Mouse (Mus musculus) layer of hippocampus, adult 6 months (tissue): ENCODE measurements around the gene Axin1. TPM values are rescaled to one million over a fixed set of nuclear protein-coding genes. Genes with fewer than 3 reads are reported as not detected.

Source experiments
- long read RNA-seq, 2 experiments: library from polyadenylated mRNA; unstranded; transcript quantifications; one replicate each; pipeline ENCODE4 v2.0.0; 2019 to 2020
- polyA plus RNA-seq: library from polyadenylated mRNA; unstranded; fragments of <200 nt; fragmentation: Nextera tagmentation; gene quantifications from 2 replicates; pipeline ENCODE4 v1.2.3, GENCODE M21; 2021

Axin1 gene
- 3.1 and 4.0 TPM in 2 replicates for polyA plus RNA-seq
- long read RNA-seq, experiment 1, partial matches to known transcripts, result 5 of 7 reads
- long read RNA-seq, experiment 1, other reads (novel, unspliced or antisense), result 2 of 7 reads
- long read RNA-seq, experiment 2, partial matches to known transcripts, result 5 of 16 reads
- long read RNA-seq, experiment 2, other reads (novel, unspliced or antisense), result 11 of 16 reads

DNA sequence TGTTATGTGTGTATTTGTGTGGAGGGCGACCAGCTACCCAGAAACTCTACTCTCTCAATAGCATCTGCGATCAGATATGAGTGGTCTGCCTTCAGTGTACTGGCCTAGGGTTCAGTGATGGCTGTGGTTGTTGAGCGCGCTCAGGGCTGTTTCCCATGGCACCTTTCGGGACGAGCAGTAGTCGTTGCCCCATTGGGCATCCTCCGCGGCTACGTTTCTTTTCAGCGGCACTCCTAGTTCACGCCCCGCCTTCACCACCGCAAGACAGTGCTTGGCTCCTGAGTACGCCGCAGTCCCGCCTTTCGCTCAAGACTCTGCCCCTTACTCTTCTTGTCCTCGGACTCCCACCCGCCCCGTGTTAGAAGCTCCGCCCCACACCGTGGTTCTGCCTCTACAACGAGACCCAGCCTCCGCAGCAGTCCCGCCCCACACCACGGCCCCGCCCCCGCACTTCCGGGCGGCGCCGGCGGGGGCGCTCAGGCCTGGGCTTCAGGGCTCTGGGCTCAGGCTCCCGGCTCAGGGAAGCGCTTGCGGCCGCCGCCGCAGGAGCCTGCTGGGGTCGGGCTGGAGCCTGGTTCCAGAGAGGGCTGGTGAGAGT is at the start of gene Axin1:
Gene Axin1 (plus strand): TSS at position 450 of the 598 bp plus-strand sequence.

DNA sequence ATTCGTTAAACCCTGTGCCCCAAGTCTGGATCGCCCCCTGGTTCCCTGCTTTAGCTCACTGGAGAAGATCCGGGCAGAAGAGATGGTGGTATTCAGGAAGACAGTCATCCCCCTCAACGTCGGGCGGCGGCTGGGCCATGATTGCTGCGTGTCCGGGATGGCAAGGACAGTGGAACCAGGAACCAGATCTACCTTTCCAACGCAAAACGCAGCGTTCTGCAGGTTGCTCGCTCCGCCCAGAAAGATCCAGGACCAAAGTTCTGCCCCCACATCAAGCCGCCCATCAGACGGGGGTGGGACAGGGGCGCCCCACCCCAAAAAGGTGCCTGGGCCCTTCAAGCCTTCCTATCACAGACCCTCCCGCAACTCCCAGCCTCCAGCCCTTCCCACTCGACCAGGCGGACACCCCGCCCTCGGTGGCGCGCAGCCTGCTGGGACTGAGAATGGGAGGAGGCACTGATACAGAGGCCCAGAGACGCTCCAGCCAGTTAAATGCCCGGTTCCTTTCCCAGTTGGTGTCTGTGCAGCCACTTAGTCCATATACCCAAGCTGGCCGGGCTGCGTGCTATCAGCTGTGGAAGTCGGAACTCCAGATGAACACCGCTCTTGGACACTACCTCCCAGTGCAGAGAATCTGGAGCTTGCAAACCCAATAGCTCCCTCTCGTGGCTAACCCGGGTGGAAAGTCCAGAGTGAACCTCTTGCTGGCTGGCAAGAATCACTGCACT is 48.4 kb upstream of the Axin1 start, which contains the start of gene Decr2:
Gene Decr2 (minus strand): TSS at position 433 of the 728 bp plus-strand sequence.

DNA sequence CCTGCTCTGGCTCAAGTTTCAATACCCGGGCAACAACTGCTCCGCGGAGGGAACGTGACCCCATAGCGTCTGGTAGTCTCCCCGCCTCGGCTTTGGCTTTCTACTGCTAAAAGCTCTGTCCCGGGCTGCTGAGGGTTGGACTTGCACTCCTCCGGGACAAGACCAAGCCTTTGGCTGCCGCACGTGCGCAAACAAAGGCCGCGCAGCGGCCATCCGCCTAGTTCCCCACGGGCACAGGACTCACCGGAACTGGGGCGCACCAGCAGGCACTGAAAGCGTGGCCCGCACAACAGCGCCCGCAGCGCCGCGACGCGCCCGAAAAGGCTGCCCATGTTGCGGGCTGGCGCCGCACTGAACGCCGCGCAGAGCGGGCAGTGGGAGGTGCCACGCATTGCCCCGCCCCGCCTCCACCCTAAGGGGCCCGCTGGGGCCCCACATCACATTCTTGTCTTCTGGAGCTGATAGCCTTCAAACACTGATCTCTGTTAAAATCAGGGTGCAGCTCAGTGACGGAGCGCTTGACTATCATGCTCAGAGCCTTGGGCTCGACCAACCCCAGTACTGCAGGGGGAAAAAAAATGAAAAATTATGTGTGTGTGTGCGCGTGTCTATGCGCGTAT is 43.3 kb upstream of the Axin1 start, which contains the start of gene Nme4:
Gene Nme4 (minus strand): TSS at position 482 of the 620 bp plus-strand sequence.

DNA sequence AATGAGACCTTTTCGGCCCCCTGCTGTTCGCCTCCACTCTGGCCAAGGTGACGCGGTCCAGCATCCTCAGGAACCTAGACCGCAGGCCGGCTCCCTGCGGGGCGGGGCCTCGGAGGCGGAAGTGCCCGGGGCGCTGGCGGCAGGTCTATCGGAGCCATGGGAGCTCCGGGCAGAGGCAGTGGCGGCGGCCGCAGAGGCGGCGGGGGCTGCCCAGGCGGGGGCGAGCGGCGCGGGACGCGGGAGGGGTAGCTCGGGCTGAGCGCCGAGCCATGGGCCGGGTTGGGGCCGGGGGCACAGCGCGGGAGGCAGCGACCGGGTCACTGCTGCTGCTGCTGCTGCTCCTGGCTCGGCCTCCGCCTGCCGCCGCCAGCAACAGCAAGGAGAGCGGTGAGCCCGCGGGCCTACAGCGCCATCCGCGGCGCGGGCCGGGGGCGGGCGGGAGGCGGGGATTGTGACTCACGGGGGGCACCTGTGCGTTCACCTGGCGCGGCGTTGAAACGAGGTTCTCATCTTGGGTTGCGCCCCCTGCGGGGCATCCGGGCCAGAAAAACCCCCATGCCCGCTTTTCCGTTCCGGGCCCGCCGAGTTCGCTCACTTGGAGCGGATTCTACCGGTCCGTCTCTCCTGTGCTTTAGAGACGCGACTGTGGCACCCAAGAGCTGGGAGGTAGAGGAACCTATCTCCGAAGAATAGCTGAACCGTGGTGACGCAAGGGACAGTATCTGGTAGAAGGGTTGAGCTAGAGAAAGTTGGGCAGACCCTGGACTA is 25.1 kb upstream of the Axin1 start, which contains the start of gene Tmem8:
Gene Tmem8 (plus strand): TSS at position 119 of the 768 bp plus-strand sequence.

DNA sequence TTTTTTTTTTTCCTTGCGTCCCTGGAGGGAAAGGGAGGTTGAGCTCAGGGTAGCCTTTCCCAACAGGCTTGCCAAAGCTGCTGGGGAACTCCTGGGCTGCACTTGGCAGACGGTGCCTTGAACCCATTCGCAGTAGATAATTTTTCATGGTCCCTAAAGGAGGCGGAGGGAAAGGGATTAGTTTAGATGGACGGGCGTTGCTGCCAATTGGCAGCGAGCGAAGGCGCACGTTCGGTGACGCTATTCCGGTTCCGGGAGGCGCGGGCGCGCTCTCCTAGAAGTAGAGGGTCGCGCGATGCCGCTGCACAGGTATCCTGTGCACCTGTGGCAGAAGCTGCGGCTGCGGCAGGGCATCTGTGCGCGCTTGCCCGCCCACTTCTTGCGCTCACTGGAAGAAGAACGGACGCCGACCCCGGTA is 15.2 kb upstream of the Axin1 start, which contains the start of gene Mrpl28:
Gene Mrpl28 (plus strand): TSS at position 234 of the 418 bp plus-strand sequence.

DNA sequence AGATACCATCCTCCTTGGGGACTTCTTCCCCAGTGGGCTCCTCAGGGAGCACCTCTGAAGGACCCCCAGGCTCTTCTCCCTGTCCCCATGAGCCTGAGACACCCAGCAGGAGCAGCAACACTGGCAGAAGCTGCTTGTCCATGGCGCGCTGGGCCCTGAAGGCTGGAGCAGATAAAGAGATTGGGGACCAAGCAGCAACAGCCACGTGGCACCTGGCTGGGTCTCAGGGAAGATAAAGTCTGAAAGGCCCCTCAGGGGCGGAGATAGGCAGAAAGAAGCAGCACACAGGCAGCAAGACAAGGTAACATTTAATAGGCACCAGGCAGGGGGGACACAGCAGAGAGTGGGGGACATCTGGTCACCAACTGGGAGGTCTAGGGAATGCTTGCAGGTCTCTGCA is 60.4 kb downstream of the Axin1 start, which contains the start of gene Pdia2:
Gene Pdia2 (minus strand): TSS at position 196 of the 400 bp plus-strand sequence.

DNA sequence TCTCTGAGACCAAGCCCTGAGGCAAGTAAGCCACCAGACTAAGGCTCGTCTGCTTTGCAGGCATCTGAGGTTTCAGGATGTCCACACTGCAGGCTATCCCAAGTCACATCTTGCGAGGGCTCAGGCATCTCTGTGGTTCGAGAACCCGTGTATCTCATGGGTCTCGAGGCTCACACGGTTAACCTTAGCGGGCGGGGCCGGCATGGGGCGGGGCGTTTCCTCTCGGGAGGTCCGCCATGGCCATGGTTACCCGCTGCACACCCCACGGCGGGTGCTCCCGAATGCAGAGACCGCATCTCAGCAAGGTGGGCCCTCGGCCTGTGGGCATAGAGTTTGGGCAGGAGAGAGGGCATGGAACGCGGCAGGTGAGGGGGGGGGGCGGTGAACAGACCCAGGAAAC is 64.2 kb downstream of the Axin1 start, which contains the start of gene Rgs11:
Gene Rgs11 (plus strand): TSS at position 215 of the 400 bp plus-strand sequence.

DNA sequence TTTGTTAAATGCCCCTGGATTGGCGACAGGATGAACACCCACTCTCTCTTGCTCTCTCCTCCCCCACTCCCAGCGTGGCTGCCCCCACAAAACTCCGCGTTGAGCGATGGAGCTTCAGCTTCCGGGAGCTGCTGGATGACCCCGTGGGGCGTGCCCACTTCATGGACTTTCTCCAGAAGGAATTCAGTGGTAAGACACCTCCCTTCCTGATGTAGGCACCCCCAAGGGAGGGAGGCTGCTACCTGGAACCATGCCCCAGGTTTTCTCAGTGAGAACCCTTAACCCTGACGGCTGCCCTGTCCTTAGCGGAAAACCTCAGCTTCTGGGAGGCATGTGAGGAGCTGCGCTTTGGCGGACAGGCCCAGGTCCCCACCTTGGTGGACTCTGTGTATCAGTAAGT is 69.2 kb downstream of the Axin1 start, which contains the start of gene Arhgdig:
Gene Arhgdig (minus strand): TSS at position 101 of the 400 bp plus-strand sequence.

DNA sequence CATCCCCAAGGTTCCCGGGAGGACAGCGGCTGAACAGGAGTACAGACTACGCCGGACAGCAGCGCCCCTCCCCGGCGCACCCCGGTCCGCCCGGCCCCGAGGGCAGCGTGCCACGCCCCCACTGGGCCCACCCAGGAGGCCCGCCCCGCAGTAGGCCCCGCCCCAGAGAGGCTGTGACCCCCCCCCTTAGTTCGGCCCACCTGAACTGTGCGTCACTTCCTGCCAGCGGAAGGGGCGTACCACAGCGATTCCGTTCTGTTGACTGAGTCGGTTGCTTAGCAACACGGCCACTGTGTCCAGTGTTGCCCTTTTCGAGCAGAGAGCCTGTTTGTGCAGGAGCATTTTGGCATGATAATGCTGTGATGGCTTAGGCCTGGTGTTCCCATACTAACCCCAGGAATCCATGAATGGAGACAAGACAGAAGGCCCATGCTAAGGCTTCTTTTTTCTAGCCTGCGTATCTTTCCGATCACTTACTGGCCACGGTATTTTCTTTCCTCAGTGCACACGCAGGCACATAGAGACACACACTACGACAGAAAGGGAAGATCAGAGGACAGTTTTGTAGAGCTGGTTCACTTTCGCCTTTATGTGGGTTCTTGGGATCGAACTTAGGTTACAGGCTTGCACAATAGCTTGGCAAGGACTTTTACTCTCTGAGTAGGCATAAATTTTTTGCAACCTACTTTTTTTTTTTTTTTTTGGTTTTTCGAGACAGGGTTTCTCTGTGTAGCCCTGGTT is 105.8 kb downstream of the Axin1 start, which contains the start of gene Fam234a:
Gene Fam234a (minus strand): TSS at position 142 of the 741 bp plus-strand sequence.

Other genes starting within 250 kb of the Axin1 start
- 6.4 and 7.1 TPM in 2 replicates for gene Rab40c, start 219.0 kb upstream of the Axin1 start, polyA plus RNA-seq
- gene Pigq, start 193.8 kb upstream of the Axin1 start, polyA plus RNA-seq, result 115 and 168 TPM in 2 replicates
- gene Nhlrc4, start 193.7 kb upstream of the Axin1 start, polyA plus RNA-seq, result 1.6 and 1.9 TPM in 2 replicates
- 0.54 and 1.1 TPM in 2 replicates for gene A930017K11Rik, start 186.1 kb upstream of the Axin1 start, polyA plus RNA-seq
- gene Capn15, start 152.9 kb upstream of the Axin1 start, polyA plus RNA-seq, result 9.0 and 12.3 TPM in 2 replicates
- gene Rab11fip3, start 69.1 kb upstream of the Axin1 start, polyA plus RNA-seq, result 5.9 and 6.4 TPM in 2 replicates
- gene Decr2, start 48.4 kb upstream of the Axin1 start, polyA plus RNA-seq, result 31.0 and 38.4 TPM in 2 replicates
- gene Nme4, start 43.1 kb upstream of the Axin1 start, polyA plus RNA-seq, result 5.3 and 5.8 TPM in 2 replicates
- gene Tmem8, start 25.4 kb upstream of the Axin1 start, polyA plus RNA-seq, result 1.9 and 2.1 TPM in 2 replicates
- 173 and 179 TPM in 2 replicates for gene Mrpl28, start 15.2 kb upstream of the Axin1 start, polyA plus RNA-seq
- gene Pdia2, start 60.4 kb downstream of the Axin1 start, polyA plus RNA-seq, result not detected in 2 replicates
- gene Rgs11, start 64.3 kb downstream of the Axin1 start, polyA plus RNA-seq, result 1.9 and 2.2 TPM in 2 replicates
- gene Arhgdig, start 69.1 kb downstream of the Axin1 start, polyA plus RNA-seq, result 102 and 119 TPM in 2 replicates
- 17.5 and 23.7 TPM in 2 replicates for gene Fam234a, start 105.6 kb downstream of the Axin1 start, polyA plus RNA-seq
- 24.1 and 25.1 TPM in 2 replicates for gene Luc7l, start 114.2 kb downstream of the Axin1 start, polyA plus RNA-seq